Mouse (Mus musculus) erythroblast, adult 5-6 weeks (primary cell): ENCODE results near the gene Vipas39. TPM values are rescaled to one million over a fixed set of nuclear protein-coding genes. Genes with fewer than 3 reads are reported as not detected.
A peak's percentile ranks its signal among the peaks of the same experiment; 100 is the strongest.
"Not testable (repeated sequence)": the region's sequence is repeated elsewhere in the genome, so short reads cannot be mapped to it uniquely, and the experiment has no call there.

ENCODE experiments used
- ATAC-seq: replicated peaks from 2 replicates; pipeline ENCODE4 v1.8.0; 2016; ENCODE audit warnings: moderate number of reproducible peaks, mild to moderate bottlenecking, moderate TSS enrichment, inconsistent platforms; ENCODE audit not compliant: poor library complexity, low FRiP score, severe bottlenecking
- total RNA-seq, 2 experiments: library from RNA; stranded (forward) in 1 of 2; stranded (reverse) in 1 of 2; fragments of 150-400 nt in 1 of 2; fragments of 200-764, 138-1000 nt in 1 of 2; gene quantifications; 2 replicates each; pipeline versions ENCODE4 v1.2.3 to v1.2.4; 2015 to 2017; ENCODE audit warnings: low replicate concordance in 2 of 2

Vipas39 gene
- total RNA-seq (2015; ENCODE audit: low replicate concordance) (5.9 and 16.7 TPM in 2 replicates), total RNA-seq (2017; ENCODE audit: low replicate concordance) (5.9 and 6.6 TPM in 2 replicates)

DNA sequence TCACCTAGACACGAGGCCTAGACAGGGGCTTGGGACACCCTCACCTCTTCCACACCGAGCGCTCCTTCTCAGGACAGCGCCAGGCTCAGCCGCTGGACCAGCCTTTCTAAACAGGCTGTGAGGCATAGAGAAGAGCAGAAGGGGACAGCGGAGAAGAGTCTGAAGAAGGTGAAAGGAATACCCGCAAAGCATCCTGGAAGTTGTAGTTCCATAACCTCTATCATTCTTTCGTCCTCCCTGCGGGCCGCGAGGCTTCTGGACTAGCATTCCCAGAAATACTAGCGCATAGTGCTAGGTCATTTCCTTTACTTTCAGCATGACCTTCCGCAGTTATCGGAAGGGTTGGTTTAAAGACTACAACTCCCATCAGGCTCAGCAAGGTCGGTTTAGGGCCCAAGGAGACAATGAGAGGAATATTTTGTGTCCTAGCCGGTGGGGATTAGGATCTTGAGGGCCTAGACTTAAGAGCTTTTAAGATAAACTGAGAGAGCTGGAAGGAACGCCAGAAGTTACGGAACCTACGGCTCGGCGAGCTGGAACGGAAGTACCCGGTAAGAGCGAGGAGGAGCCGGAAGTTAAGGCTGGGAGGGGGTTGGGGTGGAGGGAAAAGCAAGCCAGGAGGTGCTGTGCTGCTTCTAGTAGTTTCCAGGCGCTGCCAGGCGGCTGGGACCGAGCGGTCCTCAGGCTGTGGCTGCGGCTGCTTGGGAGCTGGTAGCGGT, at the start of gene Vipas39, which contains the start of gene Ahsa1:
TSS of gene Vipas39 (minus strand) at position 149 of the 719 bp plus-strand sequence.
TSS of gene Ahsa1 (plus strand) at position 372 of the 719 bp plus-strand sequence.
- peak; percentile 96 for ATAC-seq

DNA sequence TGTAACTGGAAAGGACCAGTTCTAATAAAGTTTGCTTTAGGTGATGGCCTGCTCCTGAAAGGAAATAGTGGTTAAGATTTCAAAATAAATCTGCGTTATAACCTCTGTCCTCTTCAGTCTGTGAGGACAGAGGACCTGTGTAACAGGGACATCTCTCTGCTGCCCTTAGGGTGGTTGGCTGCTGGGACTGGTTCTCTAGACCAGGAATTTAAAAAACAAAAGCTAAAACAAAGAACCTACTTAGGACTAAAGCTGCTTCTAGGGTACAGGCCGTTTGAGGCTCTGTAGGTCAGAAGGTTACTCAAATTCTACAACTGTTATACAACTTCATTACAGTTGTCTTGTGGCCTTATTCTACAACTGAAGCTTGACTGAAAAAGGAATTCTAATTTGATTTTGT, 47.0 kb upstream of the Vipas39 start:
- no peak for ATAC-seq

DNA sequence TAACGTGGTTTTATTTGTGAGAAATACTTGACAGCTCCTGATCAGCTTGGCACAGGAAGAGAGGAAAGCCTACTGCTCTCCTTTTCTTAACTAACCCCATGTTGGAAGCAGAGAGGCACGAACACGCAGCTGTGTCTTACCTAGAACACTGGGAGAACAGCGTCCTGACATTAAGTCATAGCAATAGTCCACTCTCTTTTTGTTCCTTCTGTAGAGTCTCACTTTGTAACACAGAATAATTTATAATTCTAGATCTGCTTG, 40.5 kb upstream of the Vipas39 start:
- ATAC-seq, result not testable (repeated sequence)

DNA sequence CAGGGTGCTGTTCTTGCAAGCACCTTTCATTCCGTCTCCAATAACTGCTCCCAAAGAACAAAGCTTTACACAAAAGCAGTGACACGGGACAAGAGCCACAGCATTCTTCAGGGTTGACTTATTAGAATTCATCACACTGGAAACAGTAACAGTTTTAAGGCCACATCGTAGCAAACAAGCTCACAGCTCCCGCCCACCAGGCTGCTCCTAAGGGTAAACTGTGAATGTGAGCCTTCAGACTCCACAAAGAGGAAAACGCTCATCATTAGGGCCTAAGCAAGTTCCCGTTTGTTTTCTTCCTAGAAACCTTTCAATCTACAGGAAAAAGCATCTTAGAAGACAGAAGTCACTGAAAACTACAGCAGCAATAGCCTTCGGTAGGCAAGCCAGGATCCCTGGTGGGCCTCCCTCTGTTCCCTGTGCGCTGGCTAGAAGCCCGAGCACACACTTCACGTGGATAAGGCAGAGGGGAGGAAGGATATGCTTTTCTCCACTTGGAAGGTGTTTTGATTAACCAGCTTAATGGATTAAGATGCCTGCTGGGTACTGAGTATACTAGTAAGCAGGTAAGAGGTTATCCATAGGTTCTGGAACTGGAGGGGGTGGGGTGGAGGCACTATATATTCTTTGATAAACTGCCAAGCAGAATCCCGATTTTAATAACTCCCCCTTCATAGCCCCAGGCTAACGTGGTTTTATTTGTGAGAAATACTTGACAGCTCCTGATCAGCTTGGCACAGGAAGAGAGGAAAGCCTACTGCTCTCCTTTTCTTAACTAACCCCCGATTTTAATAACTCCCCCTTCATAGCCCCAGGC, 39.9 kb upstream of the Vipas39 start:
- ATAC-seq, result no peak

DNA sequence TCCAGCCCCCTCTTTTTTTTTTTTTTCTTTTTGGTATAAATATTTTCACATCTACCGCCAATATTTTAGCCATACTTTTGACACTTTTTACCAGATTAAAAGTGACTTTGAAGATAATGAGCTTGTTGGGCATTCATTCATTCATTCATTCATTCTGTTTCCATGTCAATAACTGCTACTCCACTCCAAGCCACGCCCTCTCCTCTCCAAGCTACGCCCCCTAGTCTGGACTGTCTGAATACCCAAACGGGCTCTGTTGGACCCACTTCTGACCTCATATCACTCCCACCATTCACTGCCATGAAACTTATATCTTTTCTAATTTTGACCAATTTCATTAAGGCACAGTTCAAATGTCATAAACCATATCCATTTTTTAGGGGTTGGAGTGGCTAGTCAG, 35.1 kb upstream of the Vipas39 start:
- ATAC-seq, result no peak

DNA sequence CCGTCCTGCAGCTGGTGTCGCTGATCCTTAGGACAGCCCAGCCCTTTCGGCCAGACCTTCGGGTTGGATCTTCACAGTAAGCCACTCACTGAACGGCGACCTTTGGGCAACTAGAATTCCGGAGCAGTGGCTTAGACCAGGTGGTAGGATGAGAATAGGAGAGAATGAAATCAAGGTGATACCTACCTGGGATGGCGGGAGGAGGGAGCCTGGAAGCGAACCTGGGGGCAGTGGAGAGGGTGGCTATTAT, 34.3 kb upstream of the Vipas39 start:
- no peak for ATAC-seq

DNA sequence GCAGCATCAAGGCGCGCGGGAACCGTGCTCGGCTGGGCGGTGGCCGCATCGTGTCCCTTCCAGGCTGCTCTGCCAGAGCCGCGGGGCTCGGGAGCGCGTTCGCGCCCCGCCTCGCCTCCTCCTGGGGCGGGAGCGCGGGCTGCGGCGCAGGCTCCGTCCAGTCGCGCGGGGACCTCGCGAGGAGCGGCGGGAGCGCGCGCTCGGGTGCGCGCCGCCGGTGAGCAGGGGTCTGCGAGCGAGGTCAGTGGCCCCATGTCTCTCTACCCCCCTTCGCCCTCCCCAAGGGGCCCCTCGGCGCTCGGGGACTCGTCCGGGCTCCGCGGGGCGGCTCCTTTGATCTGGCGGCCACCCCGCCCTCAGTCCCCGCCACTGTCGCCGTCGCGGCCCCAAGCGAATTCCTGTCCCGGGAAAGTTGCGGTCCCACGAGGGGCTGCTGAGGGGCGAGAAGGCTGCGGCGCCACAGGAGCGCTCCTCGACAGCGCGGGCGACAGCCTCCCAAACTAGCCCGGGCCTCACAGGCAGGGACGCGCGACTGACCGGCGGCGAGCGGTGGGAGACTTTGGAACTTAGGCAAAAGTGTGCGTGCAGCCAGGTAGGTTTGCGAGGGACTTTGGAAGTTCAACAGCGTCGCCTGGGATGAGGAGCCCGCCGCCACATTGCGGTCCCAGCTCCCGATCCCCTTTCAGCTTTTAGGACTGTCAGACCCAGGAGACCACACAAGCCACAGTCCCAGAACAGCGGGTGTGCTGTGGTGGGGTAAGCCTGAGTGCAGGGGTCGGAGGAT, 33.8 kb upstream of the Vipas39 start, which contains the start of gene Ism2:
TSS of gene Ism2 (minus strand) at position 49 of the 784 bp plus-strand sequence.
- ATAC-seq, result no peak

DNA sequence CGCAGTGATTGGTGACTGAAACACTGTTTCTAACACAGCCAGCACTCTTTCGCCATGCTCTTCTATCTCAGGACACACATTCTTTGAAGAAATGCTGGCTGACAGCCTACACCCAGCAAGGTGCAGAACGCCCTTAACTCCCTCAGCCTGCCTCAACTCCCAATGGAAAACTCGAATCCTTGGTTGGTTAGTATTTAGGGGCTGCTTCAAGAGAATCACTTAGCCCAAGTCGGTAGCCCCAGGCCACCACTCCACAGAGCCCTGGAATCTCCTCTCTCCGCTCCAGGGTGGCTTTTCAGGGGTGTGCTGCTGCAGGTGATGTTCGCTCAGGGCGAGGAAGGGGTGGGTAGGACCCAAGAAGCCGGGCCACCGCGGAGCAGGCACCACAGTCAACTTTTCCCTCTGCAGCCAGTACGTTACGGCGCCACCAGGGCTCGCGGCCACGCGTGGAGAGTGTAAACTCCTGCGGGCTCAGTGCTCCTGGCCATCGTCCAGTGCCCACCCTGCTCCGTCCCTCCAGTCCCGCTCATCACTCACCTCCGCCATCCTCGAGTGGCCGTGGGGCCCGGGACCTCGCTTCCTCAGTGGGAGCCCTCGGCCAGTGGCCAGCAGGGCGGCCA, 33.1 kb upstream of the Vipas39 start:
- ATAC-seq, result no peak

DNA sequence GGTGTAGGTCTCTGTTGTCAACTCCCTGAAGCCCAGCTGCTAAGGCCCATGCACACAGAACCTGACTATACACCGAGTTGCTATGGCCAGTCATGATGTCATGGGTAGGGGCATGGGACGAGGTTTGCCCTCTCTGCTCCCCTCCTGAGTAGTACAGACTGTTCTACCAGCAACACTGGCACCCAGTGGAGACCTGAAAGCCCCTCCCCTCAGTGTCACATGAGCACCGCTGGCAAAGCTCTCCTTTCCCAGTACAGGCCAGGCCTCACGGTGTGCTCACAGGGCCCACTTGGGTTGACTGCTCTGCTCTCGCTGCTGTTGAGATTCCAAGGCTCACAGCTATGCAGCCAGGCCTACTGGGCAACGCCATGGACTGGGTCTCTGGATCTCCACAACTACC, 27.9 kb upstream of the Vipas39 start:
- no peak for ATAC-seq

DNA sequence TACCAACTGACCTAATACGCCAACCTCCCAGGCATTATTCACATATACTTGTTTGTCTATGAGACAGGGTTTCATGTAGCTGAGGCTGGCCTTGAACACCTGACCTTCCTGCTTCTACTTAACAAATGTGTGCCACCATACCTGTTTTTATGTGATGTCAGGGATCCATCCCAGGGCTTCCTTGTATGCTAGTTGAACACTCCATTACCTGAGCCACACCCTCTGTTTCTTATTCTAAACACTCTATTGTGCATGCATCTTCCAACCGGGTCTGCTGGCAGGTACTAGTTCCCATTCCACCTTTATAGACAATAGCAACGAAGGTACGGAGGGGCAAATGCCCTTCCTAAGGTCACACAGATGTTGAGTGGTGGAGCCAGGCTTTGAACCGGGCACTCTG, 23.0 kb upstream of the Vipas39 start:
- no peak for ATAC-seq

DNA sequence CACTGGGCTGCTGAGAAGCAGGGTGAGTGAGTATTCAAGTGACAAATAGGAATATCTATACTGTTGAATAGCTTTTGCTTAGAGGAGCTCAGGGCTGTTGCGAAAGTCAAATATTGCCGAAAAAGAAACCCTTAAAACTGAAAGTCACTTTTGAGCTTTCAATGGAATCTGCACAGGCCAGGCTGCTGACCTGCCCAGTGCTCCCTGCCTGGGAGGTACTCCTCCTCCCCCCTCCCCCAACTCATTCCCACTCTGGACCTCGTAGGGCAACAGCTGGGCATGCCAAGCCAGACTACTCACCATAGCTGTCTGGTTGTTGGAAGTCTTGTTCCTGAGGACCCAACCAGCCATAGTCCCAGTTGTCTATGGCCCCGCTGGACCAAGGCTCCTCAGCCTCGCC, 18.7 kb upstream of the Vipas39 start:
- no peak for ATAC-seq

DNA sequence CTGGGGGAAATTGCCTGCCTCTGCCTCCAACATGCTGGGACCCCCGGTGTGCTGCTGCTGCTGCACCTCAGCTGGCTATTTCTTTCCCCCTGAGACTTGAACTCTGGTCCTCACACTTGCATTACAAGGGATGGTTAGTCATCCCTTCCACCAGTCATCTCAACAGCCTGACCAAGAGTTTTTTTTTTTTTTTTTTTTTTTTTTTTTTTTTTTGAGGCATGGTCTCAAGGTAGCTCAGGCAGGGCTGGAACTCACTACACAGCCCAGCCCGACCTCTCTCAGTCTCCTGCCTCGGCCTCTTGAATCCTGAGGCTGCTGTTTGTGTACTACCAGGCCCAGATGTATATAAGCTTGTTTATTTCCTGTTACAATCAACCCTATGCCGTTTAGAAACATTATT, 18.2 kb upstream of the Vipas39 start:
- ATAC-seq, result no peak

DNA sequence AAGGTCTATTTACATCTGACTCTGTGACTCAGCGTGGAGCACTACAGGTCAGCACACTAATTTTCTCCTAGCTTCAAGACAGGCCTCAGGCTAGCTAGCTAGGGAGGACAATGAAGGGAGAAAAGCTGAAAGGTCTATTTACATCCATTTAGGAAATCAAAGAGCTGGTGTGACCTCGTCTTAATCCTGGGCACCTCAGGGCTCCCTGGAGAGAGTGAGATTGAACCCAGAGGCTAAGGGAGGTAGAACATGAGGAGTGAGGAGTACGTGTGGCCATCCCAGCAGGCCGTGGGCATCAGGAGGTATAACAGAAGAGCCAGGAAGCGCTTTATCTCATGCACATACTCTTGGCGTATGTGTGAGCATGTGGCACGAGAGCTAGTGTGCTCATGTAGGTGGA, 17.6 kb upstream of the Vipas39 start:
- ATAC-seq, result no peak

DNA sequence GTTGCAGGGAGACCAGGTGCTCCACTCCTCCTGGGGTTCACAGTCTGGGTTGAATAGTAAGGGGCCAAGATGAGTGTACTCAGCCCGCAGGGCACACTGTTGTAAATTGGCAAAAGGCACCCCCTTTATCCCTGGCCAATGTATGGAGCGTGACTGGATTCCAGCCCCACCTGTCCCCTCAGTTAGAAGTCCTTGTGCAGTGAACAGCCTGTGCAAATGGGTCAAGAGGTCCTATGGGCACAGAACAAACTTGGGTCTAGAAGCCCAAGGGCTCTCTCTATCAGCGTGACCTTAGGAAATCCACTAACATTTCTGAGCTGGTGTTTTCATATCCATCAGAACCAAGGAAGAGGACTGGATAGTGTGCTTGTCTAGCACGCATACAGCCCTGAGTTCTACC, 16.7 kb upstream of the Vipas39 start:
- ATAC-seq, result no peak

DNA sequence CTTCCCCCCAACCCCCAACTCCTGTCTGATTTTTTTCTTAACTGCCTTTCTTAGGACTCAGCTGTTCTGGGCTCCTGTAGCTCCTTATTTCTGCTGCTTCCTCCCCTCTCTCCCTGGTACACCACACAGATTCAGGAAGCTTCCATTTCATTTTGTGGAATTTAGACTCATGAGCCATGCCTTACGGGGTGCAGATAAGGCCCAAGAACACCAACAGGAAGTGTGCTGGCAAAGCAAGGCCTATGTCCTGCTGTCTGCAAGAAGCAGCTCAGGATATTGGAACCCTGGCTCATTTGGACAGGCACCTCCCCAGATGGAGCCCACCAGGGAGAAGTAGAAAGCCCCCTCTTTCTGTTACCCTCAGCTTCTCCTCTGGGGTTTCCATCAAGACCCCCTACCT, 15.7 kb upstream of the Vipas39 start:
- ATAC-seq, result no peak

DNA sequence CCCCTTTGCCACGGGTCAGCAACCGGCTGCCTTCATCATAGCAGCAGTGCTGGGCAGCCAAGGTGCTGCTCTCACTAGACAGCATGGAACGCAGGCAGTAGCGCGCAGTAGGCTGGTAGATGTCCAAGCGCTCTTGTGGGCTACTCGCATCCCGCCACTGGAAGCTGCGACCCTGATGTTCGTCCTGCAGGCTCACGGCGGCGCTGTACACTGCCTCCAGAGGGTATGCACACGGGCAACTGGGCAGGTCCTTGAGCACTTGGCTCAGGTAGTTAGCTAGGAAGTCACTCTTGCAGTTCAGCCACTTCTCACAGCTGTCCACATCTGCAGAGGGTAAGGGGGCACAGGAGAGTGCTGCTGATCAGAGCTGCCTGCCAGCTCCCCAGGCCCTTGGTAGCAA, 13.8 kb upstream of the Vipas39 start:
- ATAC-seq, result no peak

DNA sequence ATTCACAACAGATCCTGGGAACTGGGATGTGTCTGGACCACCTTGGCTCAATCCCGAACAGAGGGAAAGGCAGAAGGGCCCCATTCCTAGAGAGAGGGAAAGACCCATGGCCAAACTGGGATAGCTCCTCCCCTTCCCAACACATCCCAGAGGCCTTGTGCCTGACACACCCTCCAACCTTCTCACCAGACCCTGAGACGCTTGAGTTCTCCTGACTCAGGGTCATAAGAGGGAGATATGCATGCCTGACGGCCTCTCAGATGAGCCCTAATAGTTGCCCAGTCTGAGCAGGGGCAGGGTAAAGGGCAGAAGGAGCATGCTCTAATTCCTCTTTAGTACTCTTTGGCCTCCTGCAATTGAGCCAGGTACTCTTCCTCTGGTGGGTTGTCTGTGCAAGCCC, 13.3 kb upstream of the Vipas39 start:
- no peak for ATAC-seq

DNA sequence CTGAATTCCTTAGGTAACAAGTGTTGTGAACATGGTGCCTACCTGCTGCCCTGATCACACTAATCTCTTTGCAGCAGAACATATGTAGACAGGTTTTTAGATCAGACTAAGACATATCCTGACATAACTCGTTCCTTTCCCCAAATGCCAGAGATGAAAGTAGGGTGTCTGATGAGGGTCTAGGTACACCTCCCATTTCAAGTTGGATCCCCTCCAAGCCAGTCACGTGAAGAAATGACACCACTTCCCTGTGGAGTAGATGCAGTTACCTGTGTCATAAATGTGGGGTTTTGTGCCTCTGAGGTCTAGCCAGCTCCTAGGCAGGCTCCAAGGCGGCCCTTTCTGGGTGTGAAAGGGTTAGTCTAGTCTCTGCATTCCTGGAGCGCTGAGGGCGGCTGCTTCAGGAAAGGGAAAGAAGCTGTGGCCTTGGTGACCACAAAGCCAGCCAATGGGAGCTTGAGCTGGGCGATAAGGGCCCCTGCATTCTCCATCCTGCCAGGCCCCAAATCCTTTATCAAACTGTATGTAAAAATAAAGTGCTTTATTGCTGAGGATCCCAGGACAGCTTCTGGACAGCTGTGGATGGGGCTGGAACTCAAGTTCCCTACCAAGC, 12.2 kb upstream of the Vipas39 start:
- no peak for ATAC-seq

DNA sequence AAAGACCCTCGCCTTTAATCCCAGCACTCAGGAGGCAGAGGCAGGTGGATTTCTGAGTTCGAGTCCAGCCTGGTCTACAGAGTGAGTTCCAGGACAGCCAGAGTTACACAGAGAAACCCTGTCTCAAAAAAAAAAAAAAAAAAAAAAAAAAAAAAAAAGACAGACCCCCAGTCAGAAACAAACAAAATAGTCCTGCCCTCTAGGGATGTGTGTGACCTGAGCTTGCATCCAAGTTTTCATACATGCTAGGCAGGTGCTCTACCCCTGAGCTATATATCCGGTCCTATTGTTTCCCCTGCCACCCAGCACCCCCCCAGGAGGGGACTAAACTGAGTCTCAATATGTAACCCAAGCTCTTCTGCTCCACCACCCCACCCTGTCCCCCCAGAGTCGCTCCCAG, 11.2 kb upstream of the Vipas39 start:
- ATAC-seq, result not testable (repeated sequence)
